Mouse (Mus musculus): Measurements from ENCODE around the gene Utp20. TPM values are rescaled to one million over a fixed set of nuclear protein-coding genes. Genes with fewer than 3 reads are reported as not detected.
"Not testable (repeated sequence)": the region's sequence is repeated elsewhere in the genome, so short reads cannot be mapped to it uniquely, and the experiment has no call there.

The Utp20 gene
- total and polyA plus RNA-seq, 3 experiments, result 3.4 to 12.8 (median 11.1) TPM

DNA sequence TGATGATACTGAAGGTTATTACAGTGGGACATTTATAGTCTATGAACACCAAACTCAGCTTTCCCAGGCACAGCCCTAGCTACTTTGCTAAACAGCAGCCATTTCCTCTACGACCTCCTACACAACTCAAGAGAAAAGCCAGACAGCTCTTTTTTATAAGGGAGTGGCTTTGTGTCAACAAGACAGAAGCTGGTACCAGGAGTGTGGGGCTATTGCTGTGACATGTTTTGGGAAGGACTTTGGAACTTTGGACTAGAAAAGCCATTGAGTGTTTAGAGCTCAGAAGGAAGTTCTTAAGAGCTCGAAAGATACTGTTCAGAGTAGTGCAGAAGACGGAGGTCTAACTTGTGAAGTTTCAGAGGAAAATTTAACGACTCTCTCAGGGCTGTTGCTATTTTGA lies 29.7 kb downstream of the Utp20 start:
- no peak overlapping the region for H3K27ac ChIP-seq
- H3K4me1 ChIP-seq (ENCODE audit: control insufficient read depth, insufficient read depth, low read length), result no peaks in the 10 kb centered on the region
- H3K79me2 ChIP-seq (replicated peaks; ENCODE audit: control insufficient read depth, insufficient read depth, low read length), result no peaks in the 10 kb centered on the region
- no peaks in the 10 kb centered on the region for H3K36me3 ChIP-seq (ENCODE audit: control insufficient read depth, insufficient read depth, low read length)
- TF ChIP-seq EP300 (IDR thresholded peaks at IDR 0.05; ENCODE audit: insufficient read depth, low read depth, low read length) (no peak), CTCF (IDR thresholded peaks at IDR 0.05) (no peak), POLR2A (IDR thresholded peaks at IDR 0.05; ENCODE audit: insufficient read depth, low read depth, low read length) (no peak)
- H3K4me3 ChIP-seq, result no peak overlapping the region
- no peak overlapping the region for H3K9ac ChIP-seq (ENCODE audit: low read depth, low read length)
- no peak for DNase-seq
- intact Hi-C loops (cut with DNase I), result no loop called here
- WGBS, result 79% methylated on average over 4 of the region's 4 CpGs
- H3K27me3 ChIP-seq (ENCODE audit: control insufficient read depth, insufficient read depth, low read length), result no peaks in the 10 kb centered on the region

DNA sequence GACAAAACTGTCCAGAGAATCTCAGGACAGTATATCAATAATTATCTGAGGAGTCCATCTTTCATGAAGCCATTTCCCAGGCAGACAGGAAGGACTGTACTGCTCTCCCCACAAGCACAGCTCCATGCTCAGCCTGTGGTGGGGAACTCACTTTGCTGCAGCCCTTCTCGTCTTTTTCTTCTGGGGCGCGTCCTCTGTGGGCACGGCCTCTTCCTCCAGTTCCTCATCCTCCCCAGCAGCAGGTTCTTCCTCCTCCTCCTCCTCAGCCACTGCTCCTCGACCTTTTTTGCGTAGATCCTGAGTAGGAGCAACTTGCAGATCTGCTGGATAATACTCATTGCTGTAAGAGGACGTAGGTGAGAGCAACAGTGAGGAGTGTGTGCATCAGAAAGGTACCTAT lies 31.4 kb downstream of the Utp20 start:
- 78% methylated on average over 7 of the region's 7 CpGs for whole genome bisulfite sequencing
- Histone ChIP-seq H3K4me1 (ENCODE audit: control insufficient read depth, insufficient read depth, low read length) (no peaks in the 10 kb centered on the region), H3K79me2 (replicated peaks; ENCODE audit: control insufficient read depth, insufficient read depth, low read length) (no peaks in the 10 kb centered on the region), H3K36me3 (ENCODE audit: control insufficient read depth, insufficient read depth, low read length) (no peaks in the 10 kb centered on the region), H3K27me3 (ENCODE audit: control insufficient read depth, insufficient read depth, low read length) (no peaks in the 10 kb centered on the region), H3K27ac (no peak overlapping the region), H3K4me3 (no peak overlapping the region), H3K9ac (ENCODE audit: low read depth, low read length) (no peak overlapping the region)
- intact Hi-C loops (cut with DNase I), result no loop called here
- DNase-seq, result no peak
- TF ChIP-seq EP300 (IDR thresholded peaks at IDR 0.05; ENCODE audit: insufficient read depth, low read depth, low read length), result no peak
- TF ChIP-seq POLR2A (IDR thresholded peaks at IDR 0.05; ENCODE audit: insufficient read depth, low read depth, low read length), result no peak
- TF ChIP-seq CTCF (IDR thresholded peaks at IDR 0.05), result no peak

DNA sequence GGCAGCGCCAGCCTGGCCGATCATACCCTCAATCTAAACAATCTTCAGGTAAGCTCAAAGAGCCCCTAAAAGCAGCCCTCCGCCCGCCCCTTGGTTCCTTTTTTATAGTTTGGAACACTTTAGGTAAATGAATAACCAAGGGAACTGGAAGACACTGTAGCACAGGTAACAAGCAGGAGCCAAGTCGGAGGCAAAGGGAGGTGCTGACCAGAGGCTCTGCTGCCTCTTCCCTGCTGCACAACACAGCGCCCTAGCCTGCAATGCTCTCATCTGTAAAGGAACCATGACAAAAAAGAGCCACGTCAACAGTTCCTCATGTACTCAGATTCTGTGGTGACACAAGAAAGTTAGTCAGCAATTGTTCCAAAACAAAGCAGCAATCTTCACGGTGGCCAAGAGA lies 32.0 kb downstream of the Utp20 start:
- Histone ChIP-seq H3K27ac (no peak overlapping the region), H3K4me3 (no peak overlapping the region), H3K9ac (ENCODE audit: low read depth, low read length) (no peak overlapping the region), H3K27me3 (ENCODE audit: control insufficient read depth, insufficient read depth, low read length) (no peaks in the 10 kb centered on the region), H3K36me3 (ENCODE audit: control insufficient read depth, insufficient read depth, low read length) (no peaks in the 10 kb centered on the region; the same call in 1 of the 2 replicates), H3K4me1 (ENCODE audit: control insufficient read depth, insufficient read depth, low read length) (no peaks in the 10 kb centered on the region), H3K79me2 (replicated peaks; ENCODE audit: control insufficient read depth, insufficient read depth, low read length) (no peaks in the 10 kb centered on the region)
- TF ChIP-seq CTCF (IDR thresholded peaks at IDR 0.05) (no peak), EP300 (IDR thresholded peaks at IDR 0.05; ENCODE audit: insufficient read depth, low read depth, low read length) (no peak), POLR2A (IDR thresholded peaks at IDR 0.05; ENCODE audit: insufficient read depth, low read depth, low read length) (no peak)
- 89% methylated on average over 8 of the region's 8 CpGs for WGBS
- DNase-seq, result no peak
- intact Hi-C loops (cut with DNase I), result no loop called here

DNA sequence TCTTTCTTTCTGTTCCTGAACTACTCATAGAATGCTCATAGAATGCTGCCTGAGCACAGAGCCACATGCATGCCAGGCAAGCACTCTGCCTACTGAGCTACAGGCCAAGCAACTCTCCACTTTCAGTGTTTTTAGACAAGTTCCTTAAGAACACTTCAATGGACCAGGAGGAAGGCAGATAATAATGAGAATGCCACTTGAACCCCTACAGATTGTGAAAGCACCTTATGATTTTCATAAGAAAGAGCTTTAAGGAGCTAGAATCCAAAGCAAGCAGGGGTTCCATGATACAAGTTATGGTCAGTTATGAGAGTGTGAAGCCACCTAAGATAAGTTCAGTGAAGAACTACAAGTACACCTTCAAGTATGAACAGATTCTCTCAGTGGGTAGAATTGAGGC lies 32.9 kb downstream of the Utp20 start:
- Histone ChIP-seq H3K27me3 (ENCODE audit: control insufficient read depth, insufficient read depth, low read length) (no peaks in the 10 kb centered on the region), H3K27ac (no peak overlapping the region), H3K4me1 (ENCODE audit: control insufficient read depth, insufficient read depth, low read length) (no peaks in the 10 kb centered on the region), H3K79me2 (replicated peaks; ENCODE audit: control insufficient read depth, insufficient read depth, low read length) (no peaks in the 10 kb centered on the region), H3K9ac (ENCODE audit: low read depth, low read length) (no peak overlapping the region), H3K4me3 (no peak overlapping the region), H3K36me3 (ENCODE audit: control insufficient read depth, insufficient read depth, low read length) (no peaks in the 10 kb centered on the region; the same call in 1 of the 2 replicates)
- TF ChIP-seq EP300 (IDR thresholded peaks at IDR 0.05; ENCODE audit: insufficient read depth, low read depth, low read length) (no peak), CTCF (IDR thresholded peaks at IDR 0.05) (no peak), POLR2A (IDR thresholded peaks at IDR 0.05; ENCODE audit: insufficient read depth, low read depth, low read length) (no peak)
- DNase-seq, result no peak
- intact Hi-C loops (cut with DNase I), result no loop called here

DNA sequence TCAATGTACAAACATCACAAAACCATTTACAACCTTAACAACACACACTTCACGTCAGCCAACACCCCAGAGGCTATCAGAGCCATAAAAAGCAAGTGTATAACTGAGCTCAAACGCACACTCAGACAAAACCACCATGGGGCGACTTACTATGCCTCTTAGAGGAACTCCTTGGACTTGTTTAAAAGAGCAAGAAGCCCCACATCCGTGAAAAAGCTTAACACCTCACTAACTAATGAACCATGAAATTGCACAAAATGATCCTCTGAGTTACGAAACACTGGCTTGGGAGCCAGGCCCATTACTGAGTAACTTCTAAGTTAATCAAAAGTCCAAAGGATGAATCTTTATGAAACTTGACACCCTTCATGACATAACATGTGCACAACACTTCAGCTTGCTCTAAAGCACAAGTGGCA lies 42.1 kb downstream of the Utp20 start:
- H3K4me1 ChIP-seq (ENCODE audit: control insufficient read depth, insufficient read depth, low read length), result no peaks in the 10 kb centered on the region
- DNase-seq, result no peak
- WGBS, result 89% methylated on average over 5 of the region's 5 CpGs
- no peaks in the 10 kb centered on the region for H3K36me3 ChIP-seq (ENCODE audit: control insufficient read depth, insufficient read depth, low read length)
- H3K27ac ChIP-seq, result no peak overlapping the region
- H3K27me3 ChIP-seq (ENCODE audit: control insufficient read depth, insufficient read depth, low read length), result no peaks in the 10 kb centered on the region
- H3K4me3 ChIP-seq, result no peak overlapping the region
- no peaks in the 10 kb centered on the region for H3K79me2 ChIP-seq (replicated peaks; ENCODE audit: control insufficient read depth, insufficient read depth, low read length)
- no peak overlapping the region for H3K9ac ChIP-seq (ENCODE audit: low read depth, low read length)
- intact Hi-C loops (cut with DNase I), result no loop called here
- TF ChIP-seq EP300 (IDR thresholded peaks at IDR 0.05; ENCODE audit: insufficient read depth, low read depth, low read length), result no peak
- no peak for TF ChIP-seq POLR2A (IDR thresholded peaks at IDR 0.05; ENCODE audit: insufficient read depth, low read depth, low read length)
- TF ChIP-seq CTCF (IDR thresholded peaks at IDR 0.05), result no peak

DNA sequence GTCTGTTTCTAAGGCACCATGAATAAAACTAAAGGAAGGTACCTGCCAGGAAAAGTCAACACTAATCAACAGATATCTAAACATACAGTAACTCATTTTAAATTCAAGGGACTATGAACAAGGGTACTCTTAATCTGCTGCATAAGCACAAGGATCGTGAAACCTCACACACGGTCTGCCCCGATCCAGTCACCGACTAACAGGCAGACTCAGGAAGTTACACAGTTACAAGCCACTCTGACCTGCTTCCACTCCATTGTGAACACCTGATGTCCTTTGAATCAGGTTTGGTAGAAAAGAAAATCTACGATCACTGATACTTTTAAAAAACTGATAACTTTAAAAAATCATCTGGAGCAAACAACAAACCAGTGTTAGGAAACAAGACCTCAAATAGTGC lies 42.7 kb downstream of the Utp20 start:
- Histone ChIP-seq H3K4me1 (ENCODE audit: control insufficient read depth, insufficient read depth, low read length) (no peaks in the 10 kb centered on the region), H3K4me3 (no peak overlapping the region), H3K36me3 (ENCODE audit: control insufficient read depth, insufficient read depth, low read length) (no peaks in the 10 kb centered on the region), H3K27ac (no peak overlapping the region), H3K27me3 (ENCODE audit: control insufficient read depth, insufficient read depth, low read length) (no peaks in the 10 kb centered on the region), H3K79me2 (replicated peaks; ENCODE audit: control insufficient read depth, insufficient read depth, low read length) (no peaks in the 10 kb centered on the region), H3K9ac (ENCODE audit: low read depth, low read length) (no peak overlapping the region)
- 92% methylated on average over 5 of the region's 5 CpGs for WGBS
- TF ChIP-seq POLR2A (IDR thresholded peaks at IDR 0.05; ENCODE audit: insufficient read depth, low read depth, low read length), result no peak
- no peak for TF ChIP-seq CTCF (IDR thresholded peaks at IDR 0.05)
- TF ChIP-seq EP300 (IDR thresholded peaks at IDR 0.05; ENCODE audit: insufficient read depth, low read depth, low read length), result no peak
- intact Hi-C loops (cut with DNase I), result no loop called here
- no peak for DNase-seq

DNA sequence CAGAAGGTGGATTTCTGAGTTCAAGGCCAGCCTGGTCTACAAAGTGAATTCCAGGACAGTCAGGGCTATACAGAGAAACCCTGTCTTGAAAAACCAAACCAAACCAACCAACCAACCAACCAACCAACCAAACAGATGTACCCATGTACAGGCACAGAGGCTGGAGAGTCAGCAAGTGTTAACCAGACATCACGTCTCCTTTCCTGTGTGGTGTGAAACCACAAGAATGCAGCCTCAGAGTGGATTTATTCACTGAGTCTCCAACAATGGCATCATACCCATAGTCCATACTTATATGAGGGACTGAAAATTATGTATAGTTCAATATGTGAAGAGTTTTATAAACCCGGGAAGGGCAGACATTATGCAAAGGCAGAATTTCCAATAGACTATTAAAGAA lies 43.5 kb downstream of the Utp20 start:
- H3K9ac ChIP-seq (ENCODE audit: low read depth, low read length); H3K4me1 ChIP-seq (ENCODE audit: control insufficient read depth, insufficient read depth, low read length); H3K36me3 ChIP-seq (ENCODE audit: control insufficient read depth, insufficient read depth, low read length); DNase-seq; H3K4me3 ChIP-seq; H3K27me3 ChIP-seq (ENCODE audit: control insufficient read depth, insufficient read depth, low read length); H3K27ac ChIP-seq; H3K79me2 ChIP-seq (replicated peaks; ENCODE audit: control insufficient read depth, insufficient read depth, low read length); intact Hi-C loops (cut with DNase I): not testable (repeated sequence)
- WGBS, result 92% methylated on average over 2 of the region's 2 CpGs
